Mouse (Mus musculus): ENCODE data around the gene Gm36245.
"Not testable (repeated sequence)": the region's sequence is repeated elsewhere in the genome, so short reads cannot be mapped to it uniquely, and the experiment has no call there.

Gene Gm36245

GRCm38 (mm10) chr15:77629822-77630221 lies 30.8 kb downstream of the Gm36245 start:
- DNase-seq (ENCODE audit: low read depth, low spot score); H3K36me3 ChIP-seq (ENCODE audit: control insufficient read depth, insufficient read depth, low read length, poor library complexity, severe bottlenecking); H3K27me3 ChIP-seq (ENCODE audit: control insufficient read depth, insufficient read depth, low read length, poor library complexity, severe bottlenecking): not testable (repeated sequence)

- H3K27me3 ChIP-seq (ENCODE audit: control insufficient read depth, insufficient read depth, low read length, poor library complexity, severe bottlenecking); DNase-seq (ENCODE audit: low read depth, low spot score); H3K36me3 ChIP-seq (ENCODE audit: control insufficient read depth, insufficient read depth, low read length, poor library complexity, severe bottlenecking): not testable (repeated sequence)
These were observed 44.1 kb downstream of the Gm36245 start, which contains the start of gene Apol11b for GRCm38 (mm10) chr15:77643176-77643575. Gene Apol11b, minus strand, starts transcription at chr15:77643286.

- not testable (repeated sequence) for H3K36me3 ChIP-seq (ENCODE audit: control insufficient read depth, insufficient read depth, low read length, poor library complexity, severe bottlenecking); H3K27me3 ChIP-seq (ENCODE audit: control insufficient read depth, insufficient read depth, low read length, poor library complexity, severe bottlenecking); DNase-seq (ENCODE audit: low read depth, low spot score)
These were observed 52.1 kb downstream of the Gm36245 start for GRCm38 (mm10) chr15:77651143-77651542.
